ENCODE assay signal across 25 mouse cellular contexts in genomic region chr3:102037806-102038205, GRCm38 (mm10). TPM values are rescaled to one million over a fixed set of nuclear protein-coding genes. Genes with fewer than 3 reads are reported as not detected.
"Had no signal": no experiment of that assay in that cellular context is flagged by ENCODE, and none has a peak within 500 bp of the region (broad histone marks: within the 10 kb centered on the region; RNA-seq: fewer than 3 reads in every experiment).

No protein-coding gene starts in this region.

- ATAC-seq: intestine, postnatal 0 days; liver, embryonic 12.5 days; midbrain, embryonic 13.5 days; midbrain, embryonic 16.5 days had no signal

- H3K4me1 ChIP-seq: limb, embryonic 12.5 days; liver, embryonic 12.5 days; liver, embryonic 15.5 days; lung, embryonic 15.5 days; megakaryocyte, embryonic 14.5 days; midbrain, embryonic 10.5 days; midbrain, embryonic 13.5 days; neural tube, embryonic 13.5 days had no signal

- H3K4me2 ChIP-seq: limb, embryonic 12.5 days; liver, embryonic 12.5 days; liver, embryonic 15.5 days; lung, embryonic 15.5 days; midbrain, embryonic 13.5 days; neural tube, embryonic 13.5 days had no signal

- H3K27ac ChIP-seq: kidney, postnatal 0 days; left cerebral cortex, adult 2 months; limb, embryonic 12.5 days; liver, embryonic 12.5 days; liver, embryonic 15.5 days; lung, embryonic 15.5 days; midbrain, embryonic 10.5 days; midbrain, embryonic 13.5 days; neural tube, embryonic 13.5 days had no signal

- H3K27me3 ChIP-seq: liver, embryonic 15.5 days; lung, embryonic 15.5 days; midbrain, embryonic 13.5 days; neural tube, embryonic 13.5 days had no signal

- H3K9ac ChIP-seq: limb, embryonic 12.5 days; liver, embryonic 12.5 days; liver, embryonic 15.5 days; lung, embryonic 15.5 days; midbrain, embryonic 13.5 days; neural tube, embryonic 13.5 days had no signal

- H3K36me3 ChIP-seq: limb, embryonic 12.5 days; liver, embryonic 12.5 days; liver, embryonic 15.5 days; lung, embryonic 15.5 days; midbrain, embryonic 10.5 days; midbrain, embryonic 13.5 days; neural tube, embryonic 13.5 days had no signal

- DNase-seq: kidney, adult 2 months; kidney, postnatal 25 days; layer of hippocampus, postnatal 36 days; liver; lung, adult 18-20 months; lung, postnatal 10 days; lung, postnatal 36 days; thymus, postnatal 36 days had no signal

- H3K9me3 ChIP-seq: limb, embryonic 12.5 days; liver, embryonic 12.5 days; liver, embryonic 15.5 days; lung, embryonic 15.5 days; midbrain, embryonic 10.5 days; midbrain, embryonic 13.5 days; neural tube, embryonic 13.5 days had no signal

- H3K4me3 ChIP-seq: left cerebral cortex, adult 2 months; limb, embryonic 12.5 days; liver, embryonic 12.5 days; liver, embryonic 15.5 days; lung, embryonic 15.5 days; megakaryocyte, embryonic 14.5 days; midbrain, embryonic 10.5 days; midbrain, embryonic 13.5 days; myocyte; neural tube, embryonic 13.5 days had no signal

RNA-seq across cellular contexts. Expression of gene Nhlh2, which starts 27.9 kb away (rescaled TPM):
- polyA plus RNA-seq: intestine, postnatal 0 days; kidney, adult 2 months; kidney, embryonic 14.5 days; kidney, postnatal 0 days; liver, embryonic 12.5 days; liver, embryonic 15.5 days; spleen, adult 2 months; testis, adult 2 months; urinary bladder, adult 2 months had no signal

RNA-seq across cellular contexts. Expression of gene Casq2, which starts 48.4 kb away (rescaled TPM):
- polyA plus RNA-seq: midbrain, embryonic 10.5 days had no signal
